Mouse (Mus musculus) cerebral cortex, adult 2 months (tissue): Measurements from ENCODE around the gene Cela1.

Experiments
- WGBS: fragments of 180-500 bp; shearing (Covaris S2); methylation state at CpG from one replicate; pipeline ENCODE4 v1.1.7; 2018; 5-methylcytosine and 5-hydroxymethylcytosine counted together

Cela1 gene

GRCm38 (mm10) chr15:100705376-100705775 is 17.7 kb upstream of the Cela1 start:
- WGBS: 85% methylated on average over 1 of the region's 1 CpGs

DNA sequence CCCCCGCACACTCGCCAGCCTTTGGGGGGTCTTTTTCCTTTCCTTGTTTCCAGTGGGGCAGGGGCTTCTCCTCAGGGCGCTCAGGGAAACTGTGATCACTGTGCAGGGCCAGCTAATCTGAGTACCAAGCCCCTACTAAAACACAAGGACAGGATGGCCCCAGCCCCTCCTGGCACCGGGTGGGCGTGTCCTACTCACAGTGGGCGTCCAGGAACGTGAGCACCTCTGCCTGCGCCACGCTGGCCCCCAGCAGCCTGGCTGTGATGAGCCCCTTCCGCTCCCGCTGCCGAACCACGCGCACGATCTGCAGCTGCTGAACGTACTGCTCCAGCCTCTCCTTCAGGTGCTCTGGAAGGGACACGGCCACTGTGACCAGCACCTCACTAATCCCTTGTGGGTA is 16.2 kb upstream of the Cela1 start:
- WGBS: 29% methylated on average over 17 of the region's 17 CpGs

- WGBS: 83% methylated on average over 6 of the region's 6 CpGs
Observed at GRCm38 (mm10) chr15:100701856-100702255, 14.1 kb upstream of the Cela1 start.

DNA sequence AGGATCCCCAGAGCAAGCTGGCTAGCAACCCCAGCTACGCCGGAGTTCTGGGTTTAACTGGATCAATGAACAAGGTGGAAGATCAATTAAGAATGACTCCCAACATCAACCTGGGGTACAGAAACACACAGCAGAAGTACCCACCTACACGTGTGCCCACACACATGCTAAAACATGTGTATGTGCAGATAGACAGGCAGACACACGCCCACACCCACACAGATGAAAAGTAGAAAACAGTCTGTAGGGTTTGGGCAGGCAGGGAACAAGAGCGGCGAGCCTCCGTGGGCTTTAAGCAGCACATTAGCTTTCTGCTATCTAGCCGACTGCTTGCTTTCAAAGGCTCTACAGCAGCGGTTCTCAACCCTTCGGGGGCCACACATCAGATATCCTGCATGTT is 13.4 kb upstream of the Cela1 start:
- 49% methylated on average over 10 of the region's 10 CpGs for WGBS

- 66% methylated on average over 5 of the region's 5 CpGs for WGBS
Observed at GRCm38 (mm10) chr15:100700424-100700823, 12.7 kb upstream of the Cela1 start.

GRCm38 (mm10) chr15:100699386-100699785 is 11.7 kb upstream of the Cela1 start:
- 66% methylated on average over 6 of the region's 6 CpGs for WGBS

GRCm38 (mm10) chr15:100698078-100698477 is 10.4 kb upstream of the Cela1 start:
- 85% methylated on average over 10 of the region's 10 CpGs for WGBS

- WGBS: 64% methylated on average over 9 of the region's 9 CpGs
Observed at GRCm38 (mm10) chr15:100694406-100694805, 6.7 kb upstream of the Cela1 start.

DNA sequence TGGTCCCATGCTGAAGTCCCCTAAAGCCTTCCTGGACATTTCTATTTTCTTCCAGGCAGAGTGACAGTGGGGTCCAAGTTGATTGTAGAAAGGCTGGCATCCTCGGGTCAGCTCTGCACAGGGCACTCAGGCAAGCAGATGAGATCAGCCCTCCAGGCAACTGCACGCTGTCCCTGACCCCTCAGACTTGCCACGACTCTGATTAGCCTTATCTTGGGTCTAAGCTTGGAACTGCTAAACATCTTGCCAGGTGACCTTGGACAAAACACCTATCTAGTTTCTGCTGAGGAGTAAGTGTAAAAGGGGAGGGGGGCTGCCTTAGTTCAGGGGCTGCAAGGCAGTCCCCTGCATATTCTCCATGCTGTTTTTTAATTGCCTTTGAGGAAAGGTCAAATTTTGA is 4.3 kb upstream of the Cela1 start:
- 93% methylated on average over 3 of the region's 3 CpGs for WGBS

DNA sequence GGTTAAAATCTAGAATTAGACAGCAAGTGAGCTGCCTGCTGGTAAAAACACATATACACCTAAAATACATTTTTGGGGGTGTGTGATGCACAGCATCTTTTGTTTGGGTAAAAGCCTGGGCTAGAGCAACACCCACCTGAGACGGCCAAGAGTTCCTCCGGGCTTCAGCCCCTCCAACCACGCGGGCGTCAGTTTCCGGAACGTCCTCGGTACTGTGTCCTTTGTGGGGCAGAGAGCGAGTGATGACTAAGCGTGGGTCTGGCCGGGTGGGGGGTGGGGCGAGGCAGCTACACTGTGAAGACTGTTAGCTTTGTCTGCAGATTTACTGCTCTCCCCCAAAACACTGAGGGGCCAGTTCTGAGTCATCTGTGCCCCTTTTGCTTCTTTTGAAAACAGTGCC is 732 bp downstream of the Cela1 start:
- WGBS: 18% methylated on average over 12 of the region's 12 CpGs

DNA sequence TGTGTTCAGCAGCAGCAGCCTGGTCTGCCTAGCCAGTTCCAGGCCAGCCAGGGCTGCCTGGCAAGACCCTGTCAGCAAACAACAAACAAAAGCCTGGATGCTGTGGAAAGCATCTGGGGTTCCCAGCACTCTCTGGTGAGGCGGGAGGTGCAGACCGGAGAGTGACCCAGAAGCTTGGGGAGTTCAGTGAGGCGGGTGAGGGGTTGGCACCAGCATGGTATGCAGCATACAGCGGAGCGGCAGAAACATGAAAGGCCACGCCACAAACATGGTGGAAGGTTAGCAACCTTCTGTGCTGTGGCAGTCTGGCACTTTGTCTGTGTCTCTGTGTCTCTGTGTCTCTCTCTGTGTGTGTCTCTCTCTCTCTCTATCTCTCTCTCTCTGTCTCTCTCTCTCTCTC is 1.3 kb downstream of the Cela1 start:
- WGBS: 55% methylated on average over 6 of the region's 6 CpGs

DNA sequence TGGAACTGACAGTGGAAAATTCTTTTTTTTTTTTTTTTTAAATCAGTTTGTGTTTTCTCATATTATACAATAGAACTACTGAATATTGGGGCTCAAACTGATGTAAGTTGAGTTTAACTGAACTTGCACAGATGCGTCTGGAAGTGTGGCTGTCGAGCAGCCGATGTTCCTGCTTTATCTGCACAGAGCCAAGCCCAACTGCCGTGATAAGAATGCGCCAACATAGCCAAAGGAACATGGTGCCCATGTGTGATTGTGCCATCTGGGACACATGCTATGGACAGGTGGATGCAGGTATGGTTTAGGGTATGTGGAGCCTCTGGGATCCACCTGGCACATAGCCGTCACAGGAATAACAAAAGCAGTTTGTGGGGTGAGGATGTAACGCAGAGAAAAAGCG is 1.9 kb downstream of the Cela1 start:
- WGBS: 87% methylated on average over 8 of the region's 8 CpGs

DNA sequence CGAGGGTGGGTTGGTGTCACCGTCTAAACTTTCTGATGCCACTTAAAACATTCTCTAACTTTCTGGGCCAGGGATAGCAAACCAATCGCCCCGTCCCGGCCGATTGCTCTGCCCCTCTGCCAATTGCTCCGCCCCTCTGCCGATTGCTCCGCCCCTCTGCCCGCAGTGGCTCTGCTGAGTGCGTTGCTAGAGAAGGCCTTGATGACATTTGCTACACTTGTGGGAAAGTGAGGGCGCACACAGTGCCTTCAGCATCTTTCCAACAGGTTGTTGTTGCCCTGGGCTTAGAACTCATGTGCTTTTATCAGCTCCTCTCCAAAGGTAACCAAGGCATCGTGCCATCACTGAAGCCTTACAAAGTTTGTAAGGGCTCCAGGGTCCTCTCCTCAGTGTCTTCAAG is 2.5 kb downstream of the Cela1 start:
- WGBS: 46% methylated on average over 13 of the region's 13 CpGs

- 73% methylated on average over 10 of the region's 10 CpGs for WGBS
Observed at GRCm38 (mm10) chr15:100684450-100684849, 3.3 kb downstream of the Cela1 start.

- 44% methylated on average over 2 of the region's 2 CpGs for WGBS
Observed at GRCm38 (mm10) chr15:100683041-100683440, 4.7 kb downstream of the Cela1 start.

DNA sequence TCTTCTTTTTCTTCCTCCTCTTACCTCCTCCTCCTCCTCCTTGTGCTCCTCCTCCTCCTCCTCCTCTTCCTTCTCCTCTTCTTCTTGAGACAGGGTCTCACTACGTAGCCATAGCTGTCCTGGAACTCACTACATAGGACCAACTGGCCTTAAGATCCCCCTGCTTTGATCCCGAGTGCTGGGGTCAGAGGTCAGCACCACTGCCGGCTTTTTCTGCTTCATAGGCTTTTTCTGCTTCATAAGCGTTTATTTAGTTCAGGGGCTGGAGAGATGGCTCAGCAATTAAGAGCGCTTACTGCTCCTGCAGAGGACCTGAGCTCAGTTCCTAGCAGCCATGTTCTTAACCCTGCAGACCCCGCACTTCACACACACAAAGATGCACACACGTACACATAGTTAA is 6.0 kb downstream of the Cela1 start:
- 57% methylated on average over 7 of the region's 7 CpGs for WGBS

DNA sequence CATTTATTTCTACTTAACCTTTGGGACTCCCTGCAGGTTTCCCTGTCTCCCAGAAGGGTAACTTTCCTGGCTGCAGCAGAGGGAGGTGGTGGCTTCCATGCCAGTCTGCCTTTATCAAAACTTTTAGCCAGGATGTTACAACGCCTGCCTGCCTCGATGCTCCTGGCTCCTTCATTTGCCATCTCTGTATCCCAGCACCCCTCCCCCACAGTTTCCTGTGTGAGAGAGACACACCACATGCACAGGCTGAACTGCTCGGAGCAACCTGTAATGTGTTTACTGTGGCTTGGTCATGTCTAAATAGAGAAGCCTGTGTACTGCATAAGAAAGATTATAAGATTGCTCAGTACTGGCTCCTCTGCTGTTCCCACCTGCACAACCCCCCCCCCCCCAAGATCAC is 7.3 kb downstream of the Cela1 start:
- WGBS: 65% methylated on average over 3 of the region's 3 CpGs

GRCm38 (mm10) chr15:100679005-100679404 is 8.7 kb downstream of the Cela1 start:
- WGBS: 91% methylated on average over 14 of the region's 14 CpGs

DNA sequence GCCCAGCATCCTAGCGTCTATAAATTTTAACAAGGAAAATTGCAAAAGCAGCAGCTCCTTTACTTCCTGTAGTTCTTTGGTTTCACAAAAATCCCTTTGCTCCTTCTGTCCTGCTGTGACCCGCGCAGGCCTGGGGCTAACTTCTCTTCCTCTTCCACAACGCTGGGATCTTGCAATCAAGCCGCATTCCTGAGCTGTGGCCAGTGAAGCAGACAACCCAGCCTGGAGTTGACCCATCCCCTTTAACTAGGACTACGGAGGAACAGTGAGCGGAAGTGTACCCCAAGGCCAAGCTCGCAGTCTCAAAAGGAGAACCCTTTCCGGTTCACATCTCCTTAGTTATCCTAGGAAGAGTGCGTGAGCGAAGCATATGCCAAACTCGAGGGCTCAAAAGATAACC is 9.1 kb downstream of the Cela1 start:
- WGBS: 80% methylated on average over 12 of the region's 12 CpGs

DNA sequence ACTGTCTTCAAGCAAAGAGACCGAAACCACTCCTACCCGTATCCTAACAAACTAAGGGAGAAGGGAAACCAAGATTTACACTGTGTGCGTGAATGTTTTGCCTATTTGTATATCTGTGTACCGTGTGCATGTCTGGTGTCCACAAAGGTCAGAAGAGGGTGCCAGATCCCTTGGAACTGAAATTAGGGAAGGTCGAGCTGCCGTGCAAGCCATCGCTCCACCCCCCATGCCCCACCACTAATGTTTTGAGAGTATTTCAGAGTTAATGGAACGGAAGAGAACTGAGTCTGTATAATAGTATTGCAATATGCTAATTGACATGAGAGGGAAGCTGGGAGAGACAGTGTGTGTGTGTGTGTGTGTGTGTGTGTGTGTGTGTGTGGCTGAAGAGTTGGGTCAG is 10.0 kb downstream of the Cela1 start:
- 75% methylated on average over 8 of the region's 8 CpGs for WGBS

- 90% methylated on average over 1 of the region's 1 CpGs for WGBS
Observed at GRCm38 (mm10) chr15:100676521-100676920, 11.2 kb downstream of the Cela1 start.

GRCm38 (mm10) chr15:100675486-100675885 is 12.2 kb downstream of the Cela1 start:
- 56% methylated on average over 3 of the region's 3 CpGs for WGBS

- WGBS: 88% methylated on average over 10 of the region's 10 CpGs
Observed at GRCm38 (mm10) chr15:100674566-100674965, 13.2 kb downstream of the Cela1 start.

- 67% methylated on average over 12 of the region's 12 CpGs for WGBS
Observed at GRCm38 (mm10) chr15:100673585-100674391, 13.9 kb downstream of the Cela1 start.
